Mouse (Mus musculus): ENCODE results near the gene Apba3. TPM values are rescaled to one million over a fixed set of nuclear protein-coding genes. Genes with fewer than 3 reads are reported as not detected.
"Not testable (repeated sequence)": the region's sequence is repeated elsewhere in the genome, so short reads cannot be mapped to it uniquely, and the experiment has no call there.

Gene Apba3
- 10 to 100 TPM; 49.0 to 53.0 TPM for total RNA-seq (2021)

DNA sequence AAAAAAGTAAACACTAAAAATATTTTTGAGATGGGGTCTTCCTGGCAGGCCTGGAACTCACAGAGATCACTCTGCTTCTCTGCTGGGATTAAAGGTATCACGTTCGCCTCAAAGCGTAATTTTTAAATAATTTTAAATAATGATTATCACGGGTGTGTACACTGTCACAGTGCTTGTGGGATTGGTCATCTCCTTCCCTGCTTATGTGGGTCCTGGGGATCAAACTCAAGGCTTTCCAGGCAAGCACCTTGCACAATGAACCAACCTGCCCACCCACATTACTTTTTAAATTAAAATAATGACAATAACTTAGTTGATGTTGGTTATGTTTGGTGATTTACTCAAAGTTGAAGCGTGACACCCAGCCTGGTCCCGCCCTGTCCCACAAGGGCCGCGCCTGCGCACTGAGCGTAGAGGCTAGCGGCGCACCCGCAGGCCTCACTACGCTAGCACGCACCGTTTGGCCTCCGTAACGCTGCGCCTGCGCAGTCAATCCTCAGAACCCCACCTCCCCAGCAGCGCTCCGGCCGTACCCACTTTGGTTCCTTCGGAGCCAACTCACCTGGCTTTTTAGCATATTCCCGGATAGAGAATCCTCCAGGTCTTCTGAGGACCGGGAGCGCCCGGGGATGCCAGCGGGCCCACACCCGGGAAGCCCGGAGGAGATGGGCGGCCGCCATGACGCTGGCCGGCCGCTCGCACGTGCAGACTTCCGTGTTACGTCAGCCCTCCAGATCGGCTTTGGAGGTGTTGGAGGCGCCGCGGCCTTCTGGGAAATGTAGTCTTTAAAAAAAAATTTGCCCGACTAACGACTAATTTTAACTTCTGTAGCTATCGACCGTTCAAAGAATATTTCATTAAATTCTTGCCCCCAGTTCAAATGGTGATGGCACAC lies at the start of gene Apba3, which contains the start of gene Mrpl54:
Apba3 (plus strand) TSS at position 750 of the 895 bp plus-strand sequence.
Mrpl54 (minus strand) TSS at position 724 of the 895 bp plus-strand sequence.
- DNase-seq: peak; percentile 97

DNA sequence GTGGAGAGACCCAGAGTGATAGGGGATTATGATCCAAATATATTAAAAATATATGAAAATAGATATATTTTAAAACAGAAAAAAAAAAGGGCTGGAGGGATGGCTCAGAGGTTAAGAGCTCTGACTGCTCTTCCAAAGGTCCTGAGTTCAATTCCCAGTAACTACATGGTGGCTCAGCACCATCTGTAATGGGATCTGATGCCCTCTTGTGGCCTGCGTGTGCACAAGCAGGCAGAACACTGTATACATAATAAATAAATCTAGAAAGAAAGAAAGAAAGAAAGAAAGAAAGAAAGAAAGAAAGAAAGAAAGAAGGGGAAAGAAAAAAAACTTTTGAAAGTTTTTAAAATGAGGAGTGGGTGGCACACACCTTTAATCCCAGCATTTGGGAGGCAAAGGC lies 49.5 kb upstream of the Apba3 start:
- peak; percentile 47 for DNase-seq

DNA sequence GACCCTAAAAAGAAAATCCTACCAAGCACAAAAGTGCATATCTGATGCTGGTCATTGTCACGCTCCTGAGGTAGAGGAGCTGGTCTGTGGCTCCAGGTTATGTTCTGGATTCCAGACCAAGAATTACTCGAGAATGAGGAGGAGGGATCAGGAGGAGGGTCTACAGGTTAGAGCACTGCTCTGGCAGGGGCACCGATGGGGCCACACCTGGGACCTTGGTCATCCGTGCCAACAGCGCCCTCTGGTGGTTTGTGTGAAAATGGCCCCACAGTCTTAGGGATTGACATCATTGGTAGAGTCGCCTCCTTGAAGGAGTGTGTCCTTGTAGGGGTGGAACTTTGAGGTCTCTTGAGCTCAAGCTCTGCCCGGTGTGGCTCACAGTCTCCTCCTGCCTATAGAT lies 48.8 kb upstream of the Apba3 start:
- DNase-seq: peak; percentile 81

DNA sequence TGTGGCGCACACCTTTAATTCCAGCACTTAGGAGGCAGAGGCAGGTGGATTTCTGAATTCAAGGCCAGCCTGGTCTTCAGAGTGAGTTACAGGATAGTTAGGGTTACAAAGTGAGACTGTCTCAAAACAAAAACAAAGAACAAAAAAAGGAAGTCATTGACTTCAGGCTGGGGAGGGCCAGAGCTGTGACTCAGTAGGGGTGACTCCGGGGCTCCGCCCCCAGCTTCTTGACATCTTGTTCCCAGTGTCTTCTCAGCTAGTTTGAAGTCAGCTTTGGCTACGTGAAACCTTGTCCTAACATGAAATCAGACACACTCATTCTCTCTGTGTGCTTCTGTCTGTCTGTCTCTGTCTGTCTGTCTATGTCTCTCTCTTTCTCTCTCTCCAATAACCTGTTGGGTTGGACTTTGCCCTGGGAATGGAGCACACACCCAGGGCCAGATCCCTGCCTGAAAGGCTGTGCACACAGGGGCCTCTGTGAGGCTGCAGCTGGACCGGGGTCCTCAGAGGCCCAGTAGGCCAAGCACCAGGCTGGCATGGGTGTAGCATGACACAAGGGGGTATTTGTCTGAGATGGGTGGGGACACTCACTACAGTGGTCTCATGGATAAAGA lies 45.3 kb upstream of the Apba3 start:
- no peak for DNase-seq

DNA sequence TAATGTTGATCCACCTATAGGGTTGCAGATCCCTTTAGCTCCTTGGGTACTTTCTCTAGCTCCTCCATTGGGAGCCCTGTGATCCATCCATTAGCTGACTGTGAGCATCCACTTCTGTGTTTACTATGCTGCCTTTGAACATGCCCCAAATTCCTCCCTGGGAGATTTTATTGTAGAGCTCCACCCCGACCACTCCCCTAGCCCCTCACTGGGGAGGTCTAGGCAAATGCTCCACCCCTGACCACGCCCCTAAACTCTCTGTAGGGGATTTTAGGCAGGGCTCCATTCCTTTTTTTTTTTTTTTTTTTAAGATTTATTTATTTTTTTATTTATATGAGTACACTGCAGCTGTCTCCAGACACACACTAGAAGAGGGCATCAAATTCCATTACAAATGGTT lies 43.0 kb upstream of the Apba3 start:
- DNase-seq: not testable (repeated sequence)

DNA sequence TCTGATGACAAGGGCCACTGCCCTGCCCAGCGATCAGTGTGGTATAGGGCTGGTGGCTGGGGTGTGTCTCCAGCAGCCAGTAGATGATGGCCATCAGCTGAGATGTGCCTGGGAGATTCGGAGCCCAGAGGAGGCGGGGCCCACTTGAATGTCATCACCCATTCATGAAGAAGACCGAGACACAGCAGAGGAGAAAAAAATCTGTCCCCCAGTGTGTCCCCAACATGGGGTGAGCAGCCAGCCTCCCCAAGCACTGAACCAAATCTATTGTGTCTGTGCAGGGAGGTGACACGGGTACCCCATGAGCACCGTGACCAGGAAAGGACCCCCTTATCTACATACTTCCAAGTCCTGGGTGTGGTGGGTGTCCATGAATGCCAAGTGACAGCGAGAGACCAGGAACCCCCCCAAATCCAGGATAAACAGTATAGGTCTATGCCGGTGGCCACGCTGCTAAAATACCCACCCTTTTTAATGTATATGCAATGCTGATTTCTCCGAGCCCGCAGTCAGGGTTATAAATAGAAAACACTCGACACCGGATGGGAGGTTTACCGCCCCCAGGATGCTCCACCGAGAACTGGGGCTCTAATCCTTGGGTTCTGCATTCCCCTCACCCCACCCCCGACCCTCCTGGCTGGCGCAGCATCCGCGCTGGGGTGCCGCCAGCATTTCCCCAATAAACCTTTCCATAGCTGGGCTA lies 36.9 kb upstream of the Apba3 start:
- no peak for DNase-seq

DNA sequence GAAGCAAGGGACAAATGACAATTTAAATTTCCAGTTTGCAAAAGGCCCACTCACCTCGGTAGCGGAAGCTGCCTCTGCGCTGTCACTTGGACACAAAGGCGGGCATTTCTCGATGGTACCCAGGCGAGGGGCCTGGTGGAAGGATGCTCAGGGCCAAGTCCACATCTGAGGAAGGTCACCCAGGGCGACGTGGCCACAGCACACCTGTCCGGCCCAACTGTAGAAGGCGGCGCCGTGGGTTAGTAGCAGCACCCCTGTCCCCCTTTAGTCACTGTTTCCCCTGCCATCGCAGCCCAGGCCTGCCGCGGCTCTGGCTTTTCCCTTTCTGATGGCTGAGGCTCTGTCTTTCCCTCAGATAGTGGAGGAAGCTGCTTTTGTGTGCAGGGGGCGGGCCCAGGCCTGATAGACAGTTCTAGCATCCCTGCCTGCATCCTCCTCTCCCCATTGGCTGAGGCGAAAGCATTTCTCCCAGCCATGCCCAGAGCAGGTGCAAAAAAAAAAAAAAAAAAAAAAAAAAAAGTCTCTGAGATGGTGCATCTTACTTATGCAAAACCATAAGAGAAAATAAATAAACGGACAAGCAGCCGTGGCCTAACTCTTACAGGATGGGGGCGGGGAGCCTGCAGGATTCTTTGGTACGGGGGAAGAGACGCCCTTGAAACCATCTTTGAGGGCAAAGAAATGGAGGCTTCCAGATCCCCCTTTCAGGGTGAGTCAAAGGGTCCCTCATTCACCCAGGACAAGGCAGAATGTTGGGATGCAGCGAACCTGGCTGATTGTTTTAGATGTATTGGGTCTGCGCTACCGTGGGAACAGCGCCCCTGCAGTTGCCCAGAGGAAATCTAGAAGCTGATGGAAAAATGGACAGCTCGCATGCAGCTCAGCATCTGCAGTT lies 36.1 kb upstream of the Apba3 start, which contains the start of gene Atcay:
Atcay (minus strand) TSS at position 396 of the 895 bp plus-strand sequence.
- DNase-seq: no peak

DNA sequence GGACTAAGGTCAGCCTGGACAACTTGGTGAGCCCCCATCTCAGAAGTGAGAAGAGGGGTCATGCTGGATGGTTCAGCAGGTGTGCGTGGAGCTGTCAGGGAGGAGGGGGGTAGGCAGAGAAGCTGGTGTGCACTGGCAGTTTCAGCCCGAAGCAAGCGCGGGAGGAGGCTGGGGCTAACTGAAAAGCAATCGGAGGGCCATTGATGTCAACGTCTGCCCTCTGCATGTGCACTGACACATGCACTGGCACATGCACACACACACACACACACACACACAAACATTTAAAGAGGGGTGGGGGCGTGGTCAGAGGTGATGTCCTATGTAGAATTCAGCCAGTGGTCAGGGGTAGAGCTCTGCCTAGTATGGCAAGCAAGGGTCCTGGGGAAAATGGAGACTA lies 35.3 kb upstream of the Apba3 start:
- DNase-seq: no peak

DNA sequence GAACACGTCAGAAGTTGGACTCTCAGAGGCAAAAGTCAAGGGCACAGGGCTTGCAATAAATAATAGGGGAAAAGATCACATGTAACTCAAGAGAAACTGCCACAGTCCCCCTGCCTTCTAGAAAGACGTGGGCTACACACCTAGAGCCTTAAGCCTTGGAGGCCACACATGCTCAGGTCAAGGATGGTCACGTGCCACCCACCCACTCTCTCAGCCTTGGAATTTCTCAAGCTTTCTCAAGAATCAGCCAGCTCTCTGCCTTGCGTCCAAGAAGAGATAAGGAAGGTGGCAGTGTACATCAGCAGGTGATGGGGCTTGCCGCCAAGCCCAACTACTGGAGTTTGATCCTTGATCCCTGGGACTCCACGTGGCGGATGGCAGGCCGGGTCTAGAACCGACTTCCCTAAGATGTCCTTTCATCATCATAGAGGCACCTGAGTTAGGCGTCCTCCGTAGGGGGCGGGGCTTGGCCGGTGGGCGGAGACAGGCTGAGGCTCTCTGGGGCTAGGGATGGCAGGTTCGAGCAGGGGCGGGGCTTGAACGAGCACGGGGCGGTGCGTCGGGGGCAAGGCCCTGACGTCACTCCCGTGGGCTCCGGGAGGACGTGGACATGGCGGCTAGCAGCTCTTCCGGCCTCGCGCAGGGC lies 34.1 kb upstream of the Apba3 start, which contains the start of gene Zfr2:
Zfr2 (plus strand) TSS at position 576 of the 646 bp plus-strand sequence.
- DNase-seq: peak; percentile 92

DNA sequence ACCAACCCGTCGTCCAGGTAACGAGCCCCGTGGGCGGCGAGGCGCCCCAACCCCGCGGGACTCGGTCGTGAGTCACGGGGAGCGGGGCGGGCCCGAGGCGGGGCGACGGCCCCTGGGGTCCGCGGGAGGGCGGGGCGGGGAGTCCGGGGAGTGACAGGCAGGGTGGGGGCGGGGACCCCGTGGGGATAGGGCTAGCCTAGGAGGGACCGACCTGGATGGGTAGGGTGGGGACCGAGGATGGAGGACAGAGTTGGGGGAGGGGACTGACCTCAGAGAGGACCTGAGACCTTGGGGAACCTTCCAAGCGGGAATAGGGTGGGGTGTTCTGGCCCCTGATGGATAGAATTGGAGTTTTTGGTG lies 33.6 kb upstream of the Apba3 start:
- no peak for DNase-seq

DNA sequence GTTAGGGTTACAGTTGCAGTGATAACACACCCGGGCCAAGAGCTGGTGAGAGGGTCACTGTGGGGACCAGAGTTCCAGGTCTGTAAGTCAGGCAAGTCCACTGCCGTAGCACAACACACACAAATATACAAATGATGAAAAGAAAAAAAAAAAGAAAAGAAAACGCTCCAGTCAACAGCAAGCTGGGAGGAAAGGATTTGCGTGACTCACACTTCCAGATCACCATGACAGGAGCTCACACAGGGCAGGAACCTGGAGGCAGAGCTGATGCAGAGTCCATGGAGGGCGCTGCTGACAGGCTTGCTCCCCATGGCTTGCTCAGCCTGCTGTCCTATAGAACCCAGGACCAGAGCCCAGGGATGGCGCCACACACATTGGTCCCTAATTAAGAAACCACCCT lies 32.6 kb upstream of the Apba3 start:
- no peak for DNase-seq

DNA sequence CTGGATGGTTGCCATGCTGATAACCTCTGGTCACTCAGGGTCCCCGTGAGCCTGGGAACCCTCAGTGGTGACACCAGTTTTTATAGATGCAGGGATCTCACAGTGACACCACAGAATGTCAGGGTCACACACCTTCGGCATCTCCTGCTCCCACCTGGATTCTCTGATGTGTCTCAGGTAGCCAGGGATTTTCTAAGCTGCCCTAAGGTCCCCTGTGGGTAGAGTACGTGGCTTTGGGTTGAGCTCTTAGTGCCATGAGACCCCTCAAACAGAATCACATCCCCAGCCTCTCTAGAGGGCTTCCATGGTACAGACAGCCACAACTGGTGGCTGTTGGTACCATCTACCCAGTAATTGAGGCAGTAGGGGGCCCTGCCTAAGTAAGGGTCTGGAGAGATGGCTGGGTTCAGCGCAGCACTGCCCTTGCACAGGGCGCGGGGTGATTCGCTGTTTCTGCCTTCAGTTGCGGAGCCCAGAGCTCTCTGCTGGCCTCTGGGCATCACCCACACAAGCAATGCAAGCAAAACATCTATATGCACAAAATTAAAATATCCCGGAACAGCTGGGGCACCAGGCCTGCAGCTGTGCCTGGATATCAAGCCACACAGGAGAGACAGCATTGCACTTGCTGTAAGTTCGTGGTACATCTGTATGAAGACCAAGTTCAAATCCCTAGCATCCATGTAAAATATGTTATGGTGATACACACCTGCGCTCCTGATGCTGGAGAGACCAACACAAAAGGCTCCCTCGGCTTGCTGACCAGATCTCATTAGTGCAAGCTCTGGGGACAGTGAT lies 30.1 kb upstream of the Apba3 start:
- DNase-seq: no peak

DNA sequence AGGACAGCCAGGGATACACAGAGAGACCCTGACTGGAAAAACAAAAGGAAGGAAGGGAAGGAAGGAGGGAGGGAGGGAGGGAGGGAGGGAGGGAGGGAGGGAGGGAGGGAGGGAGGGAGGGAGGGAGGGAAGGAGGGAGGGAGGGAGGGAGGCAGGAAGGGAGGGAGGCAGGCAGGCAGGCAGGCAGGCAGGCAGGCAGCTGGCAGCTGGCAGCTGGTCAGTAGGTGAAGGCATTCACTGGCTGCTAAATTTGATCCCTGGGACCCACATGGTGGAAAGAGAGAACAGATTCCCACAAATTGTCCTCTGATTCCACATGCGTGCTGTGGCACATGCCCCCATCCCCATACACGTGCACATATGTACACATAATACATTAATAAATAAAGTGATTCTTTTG lies 28.1 kb upstream of the Apba3 start:
- no peak for DNase-seq

DNA sequence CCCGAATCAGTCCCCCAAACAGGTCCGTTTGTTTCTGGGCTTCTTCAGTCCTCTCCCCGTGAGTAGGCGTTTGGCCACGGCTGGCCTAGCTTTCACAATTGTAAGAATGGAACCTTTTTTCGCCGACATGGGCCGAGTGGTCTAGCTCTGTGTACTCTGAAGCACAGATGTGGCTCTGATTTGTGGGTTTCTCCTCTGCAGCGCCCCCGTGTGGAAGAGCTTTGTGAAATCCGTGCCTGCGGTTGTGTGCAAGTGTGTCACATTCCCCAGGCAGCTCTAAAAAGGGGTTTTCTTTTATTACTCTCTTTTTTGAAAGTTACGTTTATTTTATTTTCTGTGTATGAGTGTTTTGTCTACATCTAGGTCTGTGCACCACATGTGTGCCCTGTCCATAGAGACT lies 25.9 kb upstream of the Apba3 start:
- DNase-seq: peak; percentile 68

DNA sequence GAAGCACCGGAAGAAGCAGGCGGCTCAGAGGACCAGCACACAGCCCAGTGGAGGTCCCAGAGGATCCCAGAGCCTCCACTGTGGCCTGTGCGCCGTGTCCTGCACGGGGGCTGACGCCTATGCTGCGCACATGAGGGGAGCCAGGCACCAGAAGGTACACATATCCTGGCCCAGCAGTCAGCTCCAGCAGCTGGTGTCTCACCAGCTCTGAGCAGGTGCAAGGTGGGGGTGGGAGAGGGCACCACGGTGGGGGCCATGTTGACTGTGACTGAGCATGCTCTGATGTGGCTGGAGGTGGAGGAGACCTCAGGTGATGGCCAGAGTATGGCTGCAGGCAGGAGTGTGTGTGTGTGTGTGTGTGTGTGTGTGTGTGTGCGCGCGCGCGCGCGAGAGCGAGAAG lies 24.7 kb upstream of the Apba3 start:
- DNase-seq: no peak

DNA sequence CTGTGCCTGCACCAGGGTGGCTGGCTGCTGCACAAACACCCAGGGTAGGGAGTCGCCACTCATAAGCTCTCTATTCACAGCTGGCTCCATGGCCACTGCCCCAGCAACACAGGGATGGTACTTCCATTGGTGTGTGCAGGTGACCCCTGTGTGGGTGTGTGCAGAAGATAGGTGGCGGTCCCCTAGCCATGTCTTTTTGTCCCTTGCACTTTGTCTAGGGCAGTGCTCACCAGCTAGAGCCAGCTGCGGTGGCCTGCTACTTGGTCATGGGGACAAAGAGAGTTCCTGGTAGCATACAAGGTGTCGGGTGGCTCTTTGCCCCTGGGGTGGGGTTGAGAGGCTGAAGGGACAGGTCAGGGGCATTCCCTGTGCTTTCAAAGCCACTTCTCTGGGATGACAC lies 22.6 kb upstream of the Apba3 start:
- DNase-seq: no peak

DNA sequence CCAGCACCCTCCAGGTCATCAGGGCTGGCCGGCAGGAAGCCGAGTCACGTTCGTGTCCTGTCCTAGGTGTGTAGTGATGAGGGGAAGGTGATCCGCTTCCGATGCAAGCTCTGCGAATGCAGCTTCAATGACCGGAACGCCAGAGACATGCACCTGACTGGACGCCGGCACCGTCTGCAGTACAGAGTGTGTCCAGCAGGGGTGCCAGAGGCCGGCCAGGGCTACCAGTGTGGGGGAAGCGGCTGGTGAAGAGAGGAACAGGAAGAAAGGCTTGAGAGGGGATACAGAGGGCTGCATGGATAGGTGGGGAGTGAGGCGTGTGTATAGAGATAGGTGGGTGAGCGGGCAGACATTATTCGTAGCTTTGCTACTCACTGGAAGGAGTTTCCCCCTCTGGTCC lies 22.2 kb upstream of the Apba3 start:
- DNase-seq: peak; percentile 90

DNA sequence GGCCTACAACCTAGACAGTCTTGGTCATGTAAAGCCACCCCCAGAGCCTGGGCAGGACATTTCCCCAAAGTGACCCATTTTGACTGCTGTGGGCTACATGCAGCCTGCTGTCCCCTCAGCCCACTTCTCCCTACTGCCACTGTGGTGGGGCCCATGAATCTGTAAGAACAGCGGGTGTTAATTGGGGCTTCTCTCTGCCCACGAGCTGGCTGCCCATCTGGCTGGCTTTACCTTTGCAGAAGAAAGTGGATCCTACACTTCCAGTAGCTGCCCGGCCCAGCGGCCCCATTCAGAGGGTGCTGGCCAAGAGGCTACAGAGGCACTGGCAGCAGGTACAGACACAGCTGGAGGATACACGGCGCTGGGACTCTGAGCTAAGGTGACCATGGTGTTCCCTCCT lies 21.6 kb upstream of the Apba3 start:
- DNase-seq: no peak

DNA sequence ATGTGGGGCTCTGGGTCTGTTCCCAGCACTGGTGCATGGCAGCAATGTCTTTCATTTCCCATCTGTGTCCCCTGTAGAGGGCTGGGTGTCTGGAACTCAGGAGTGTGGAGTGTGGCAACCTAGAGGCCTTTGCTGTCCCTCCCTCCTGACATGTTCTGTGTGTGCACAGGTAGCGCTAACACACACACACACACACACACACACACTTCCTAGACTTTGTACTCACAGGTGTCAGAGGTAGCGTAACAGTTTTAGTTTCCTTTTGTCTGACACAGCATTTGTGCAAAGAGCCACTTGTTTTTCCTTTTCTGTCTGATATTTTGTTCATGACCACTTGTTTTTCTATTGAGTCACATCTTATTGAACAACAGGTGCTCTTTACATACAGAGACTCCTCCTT lies 19.0 kb upstream of the Apba3 start:
- DNase-seq: no peak

DNA sequence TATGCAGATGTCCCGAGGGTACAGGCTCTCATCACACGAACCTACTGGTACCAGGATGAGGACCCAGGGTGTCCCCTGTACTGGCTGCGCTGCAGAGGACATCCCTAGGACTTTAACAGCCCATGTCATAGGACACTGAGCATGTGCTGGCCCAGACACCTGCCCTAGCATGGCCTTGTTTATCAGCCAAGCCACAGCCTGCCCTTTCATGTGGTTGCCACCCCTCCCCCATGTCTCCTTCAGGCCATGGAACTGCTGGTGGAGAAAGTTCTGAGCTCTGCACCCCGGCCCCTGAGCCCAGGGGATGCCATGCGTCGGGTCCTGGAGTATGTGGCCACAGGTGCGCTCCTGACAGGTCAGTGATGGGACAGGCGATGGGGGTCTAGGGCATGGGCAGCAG lies 17.3 kb upstream of the Apba3 start:
- DNase-seq: no peak

All from heart, postnatal 4 days (tissue).